Mouse (Mus musculus): ENCODE measurements around the gene Olfr784.
"Not testable (repeated sequence)": the region's sequence is repeated elsewhere in the genome, so short reads cannot be mapped to it uniquely, and the experiment has no call there.

Olfr784 gene

DNA sequence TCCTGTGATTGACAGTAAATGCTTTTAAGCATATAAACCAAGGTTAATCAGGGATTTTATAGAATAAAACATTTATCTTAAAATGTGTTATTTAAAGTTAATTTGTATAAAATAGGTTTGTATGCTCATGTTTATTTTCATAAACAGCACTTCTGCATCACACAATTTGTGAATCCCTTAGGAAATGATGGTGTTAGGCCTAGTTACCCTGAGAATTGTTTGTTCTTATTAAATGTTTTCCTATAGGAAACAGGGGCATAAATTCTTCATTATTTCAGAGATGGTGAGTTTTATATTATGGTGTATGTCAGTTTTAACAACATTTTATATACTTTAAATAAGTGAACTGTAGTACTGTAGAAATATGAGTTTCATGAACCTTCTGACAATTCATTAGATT lies at the start of gene Olfr784:
Olfr784 (plus strand) TSS at position 301 of the 400 bp plus-strand sequence.
- no peak for DNase-seq (ENCODE audit: low spot score)

DNA sequence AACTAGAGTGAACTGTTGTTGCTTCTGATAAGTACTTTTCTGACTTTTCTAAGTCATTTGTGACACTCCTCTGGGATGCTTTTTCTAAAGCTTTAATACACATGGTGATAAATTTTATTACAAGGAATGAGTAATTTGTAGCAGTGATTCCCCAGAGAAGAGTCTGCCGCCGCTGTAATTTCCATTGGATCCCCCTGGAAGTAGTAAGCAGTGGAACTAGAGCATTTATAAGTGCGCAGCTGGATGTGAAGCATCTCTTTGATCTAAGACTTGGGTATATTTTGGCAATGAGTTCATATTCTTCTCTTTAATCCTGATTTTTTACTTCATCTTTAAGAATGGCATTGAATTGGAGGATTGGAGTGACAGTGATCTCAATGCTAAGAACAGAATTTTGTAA lies 35.3 kb upstream of the Olfr784 start, which contains the start of gene Olfr782:
Olfr782 (plus strand) TSS at position 301 of the 400 bp plus-strand sequence.
- no peak for DNase-seq (ENCODE audit: low spot score)

DNA sequence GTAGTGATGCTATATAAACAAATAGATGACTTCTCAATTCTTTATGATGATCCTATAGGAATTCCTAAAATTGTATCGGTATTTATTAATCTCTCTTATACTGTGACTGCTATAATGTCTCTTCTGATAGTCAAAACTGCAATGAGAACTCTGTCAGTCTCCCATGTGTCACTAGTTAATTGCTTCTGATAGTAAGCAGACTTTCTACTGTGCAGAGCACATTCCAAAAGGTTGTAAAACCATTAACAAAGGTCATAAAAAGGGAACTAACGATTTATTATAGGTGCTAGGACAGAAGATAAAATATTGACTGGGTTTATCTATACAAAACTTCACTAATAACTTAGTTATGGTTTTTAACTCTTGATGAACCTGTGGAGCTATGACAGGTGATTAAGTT lies 31.4 kb upstream of the Olfr784 start:
- DNase-seq (ENCODE audit: low spot score), result not testable (repeated sequence)

GRCm38 (mm10) chr10:129356496-129356895 lies 27.4 kb upstream of the Olfr784 start:
- not testable (repeated sequence) for DNase-seq (ENCODE audit: low spot score)

DNA sequence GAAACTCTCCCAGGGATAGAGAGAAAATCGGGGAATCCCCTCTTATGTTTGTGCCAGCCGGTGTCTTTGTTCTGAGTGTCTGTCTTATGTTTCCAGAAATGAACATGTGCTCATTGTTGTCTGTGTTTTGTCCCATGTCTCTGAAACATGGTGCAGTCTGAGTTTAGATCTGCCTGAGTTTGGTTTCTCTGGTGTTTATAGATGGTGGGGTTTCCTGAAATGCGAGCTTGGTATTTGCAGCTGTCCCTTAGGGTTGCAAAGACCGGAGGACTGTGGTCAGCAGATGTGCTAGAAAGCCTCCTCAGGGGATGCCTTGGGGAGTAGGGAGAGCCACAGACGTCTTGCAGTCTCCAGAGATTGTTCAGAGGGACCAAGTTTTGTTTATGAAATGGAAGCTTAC lies 26.6 kb upstream of the Olfr784 start:
- DNase-seq (ENCODE audit: low spot score), result no peak

- DNase-seq (ENCODE audit: low spot score), result not testable (repeated sequence)
Observed at GRCm38 (mm10) chr10:129374051-129374450, 9.8 kb upstream of the Olfr784 start.

DNA sequence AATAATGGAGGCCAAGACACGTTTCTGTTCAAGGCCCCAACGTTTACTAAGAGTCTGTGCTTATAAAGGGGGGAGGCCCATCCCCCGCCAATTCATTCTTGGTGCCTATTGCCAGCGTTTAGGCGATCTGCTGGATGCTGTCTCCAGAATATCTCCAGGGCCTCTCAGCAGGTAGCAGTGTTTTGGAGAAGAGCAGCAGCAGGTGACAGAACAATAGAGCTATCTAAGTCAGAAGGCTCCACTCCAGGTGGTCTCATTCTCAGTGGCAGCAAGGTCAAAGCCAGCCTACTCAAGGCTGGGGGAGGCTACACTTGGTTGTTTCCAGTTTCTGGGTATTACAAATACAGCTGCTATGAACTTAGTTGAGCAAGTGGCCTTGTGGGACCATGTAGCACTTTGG lies 17.0 kb downstream of the Olfr784 start:
- DNase-seq (ENCODE audit: low spot score), result no peak

GRCm38 (mm10) chr10:129405126-129405525 lies 21.2 kb downstream of the Olfr784 start, which contains the start of gene Olfr785:
Gene Olfr785, plus strand, starts transcription at chr10:129405426.
- no peak for DNase-seq (ENCODE audit: low spot score)

GRCm38 (mm10) chr10:129427006-129427405 lies 43.1 kb downstream of the Olfr784 start, which contains the start of gene Olfr786:
Gene Olfr786, plus strand, starts transcription at chr10:129427306.
- no peak for DNase-seq (ENCODE audit: low spot score)
